Mouse (Mus musculus) G1E (cell line): ENCODE data around the gene Capn9.

Experiments
- CTCF ChIP-seq: IDR thresholded peaks from 2 replicates; pipeline ENCODE4 v1.5.1; 2012; ENCODE audit warnings: low read depth, low read length, inconsistent platforms, mixed read lengths
- GATA1 ChIP-seq: IDR thresholded peaks from 2 replicates; pipeline ENCODE4 v1.6.1; 2012; ENCODE audit warnings: borderline replicate concordance, low read length, inconsistent platforms, mixed read lengths

GRCm38 (mm10) chr8:124641599-124641998 lies 65.7 kb downstream of the Capn9 start:
- TF ChIP-seq CTCF (no peak), GATA1 (no peak)
